Mouse (Mus musculus) CD4-positive, CD25-positive, alpha-beta regulatory T cell, adult 2 months (primary cell): Measurements from ENCODE around the gene Cdkl5.

Experiments
- DNase-seq: peaks from one replicate; pipeline ENCODE4 v3.0.0-alpha.2; 2012; ENCODE audit warnings: low read depth, low spot score

Cdkl5 gene

GRCm38 (mm10) chrX:160745399-160745798 lies 249.1 kb downstream of the Cdkl5 start:
- no peak for DNase-seq

GRCm38 (mm10) chrX:160735650-160736049 lies 258.9 kb downstream of the Cdkl5 start, which contains the start of gene Ppef1:
Gene Ppef1, minus strand, starts transcription at chrX:160735765.
- no peak for DNase-seq
